Mouse (Mus musculus) embryonic facial prominence, embryonic 14.5 days (tissue): ENCODE data around the gene Plce1. TPM values are rescaled to one million over a fixed set of nuclear protein-coding genes. Genes with fewer than 3 reads are reported as not detected.

Experiments
- ATAC-seq: fragments of 200-750 bp; cut with Nextera tagmentation; 2 replicates; pipeline ENCODE4 v1.8.0; 2017; ENCODE audit warnings: low read depth, moderate number of reproducible peaks, moderate TSS enrichment
- DNase-seq: peaks from one replicate; pipeline ENCODE4 v3.0.0-alpha.2; 2015; ENCODE audit warnings: low spot score
- H3K27ac ChIP-seq: fragments of 300-500 bp; sonication (generic); replicated peaks from 2 replicates; pipeline ENCODE4 v1.5.1; 2014; ENCODE audit warnings: low read depth, mild to moderate bottlenecking, low read length, moderate library complexity
- H3K27me3 ChIP-seq: fragments of 300-500 bp; sonication (generic); replicated peaks from 2 replicates; pipeline ENCODE4 v1.6.1; 2014; ENCODE audit warnings: low read length; ENCODE audit not compliant: control insufficient read depth, insufficient read depth
- H3K36me3 ChIP-seq: fragments of 300-500 bp; sonication (generic); 2 replicates; pipeline ENCODE4 v1.6.1; 2014; ENCODE audit warnings: low read length, mixed read lengths; ENCODE audit not compliant: control insufficient read depth, insufficient read depth
- H3K4me1 ChIP-seq: fragments of 300-500 bp; sonication (generic); 2 replicates; pipeline ENCODE4 v1.6.1; 2014; ENCODE audit warnings: antibody characterized with exemption, low read length; ENCODE audit not compliant: control insufficient read depth, insufficient read depth
- H3K4me2 ChIP-seq: fragments of 300-500 bp; sonication (generic); 2 replicates; pipeline ENCODE4 v1.6.1; 2014; ENCODE audit warnings: low read depth, mild to moderate bottlenecking, low read length, moderate library complexity, mixed read lengths
- H3K4me3 ChIP-seq: fragments of 300-500 bp; sonication (generic); 2 replicates; pipeline ENCODE4 v1.5.1; 2014; ENCODE audit warnings: low read depth, mild to moderate bottlenecking, low read length
- H3K9ac ChIP-seq: fragments of 300-500 bp; sonication (generic); 2 replicates; pipeline ENCODE4 v1.6.1; 2014; ENCODE audit warnings: low read depth, mild to moderate bottlenecking, low read length, moderate library complexity, mixed read lengths
- H3K9me3 ChIP-seq: fragments of 300-500 bp; sonication (generic); 2 replicates; pipeline ENCODE4 v1.6.1; 2016; ENCODE audit warnings: low read length; ENCODE audit not compliant: control insufficient read depth
- WGBS: fragments of 180-500 bp; shearing (Covaris S2); extraction: QIAGEN DNeasy Blood & Tissue Kit; methylation state at CpG from one replicate; pipeline ENCODE4 v1.1.7; 2014; 5-methylcytosine and 5-hydroxymethylcytosine counted together
- polyA plus RNA-seq: library from polyadenylated mRNA; unstranded; fragments of >200 nt; fragmentation: Nextera tagmentation; extraction: Ambion mirVana; gene quantifications from 2 replicates; pipeline ENCODE4 v1.2.1, GENCODE M21; 2014

The Plce1 gene
- polyA plus RNA-seq, 1 experiment from 2014 or later: 10.8 TPM

DNA sequence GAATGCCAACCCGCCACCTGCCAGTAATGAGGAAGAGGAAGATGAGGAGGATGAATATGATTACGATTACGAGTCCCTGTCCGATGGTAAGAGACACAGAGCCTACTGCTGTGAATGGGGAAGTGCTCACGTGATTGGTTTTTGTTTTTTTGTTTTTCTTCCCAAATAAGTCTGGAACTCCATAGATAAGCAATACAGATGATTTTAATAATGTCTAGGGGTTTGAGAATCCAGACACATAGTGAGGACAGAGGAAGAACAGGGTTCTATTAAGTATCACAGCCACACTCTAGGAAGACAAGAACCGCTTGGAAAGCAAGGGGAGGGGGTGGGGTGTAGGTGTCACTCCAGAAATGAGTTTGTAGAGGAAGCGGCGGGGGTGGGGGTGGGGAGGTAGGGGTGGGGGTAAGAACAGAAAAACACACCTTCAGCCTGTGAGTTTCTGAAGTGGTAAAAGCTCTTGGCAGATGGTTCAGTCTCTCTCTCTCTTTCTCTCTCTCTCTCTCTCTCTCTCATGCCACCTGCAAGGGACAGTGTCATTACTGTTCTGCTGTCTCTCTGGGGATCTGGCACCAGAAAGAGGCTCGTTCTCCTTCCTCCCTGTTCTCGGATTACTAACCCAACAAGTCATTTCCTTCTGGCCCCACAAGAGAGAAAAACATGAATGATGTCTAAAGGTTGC lies 265.0 kb downstream of the Plce1 start:
- no peak overlapping the region for H3K4me2 ChIP-seq
- no peaks in the 10 kb centered on the region for H3K27me3 ChIP-seq
- H3K27ac ChIP-seq: no peak overlapping the region; the same call in 1 of the 2 replicates
- no peak overlapping the region for H3K9ac ChIP-seq
- H3K9me3 ChIP-seq: no peaks in the 10 kb centered on the region
- 49% methylated on average over 10 of the region's 10 CpGs for WGBS
- ATAC-seq (0 out of 2 replicates have a peak, but pooled peaks have one; percentile 12), DNase-seq (peak; percentile 32)
- H3K36me3 ChIP-seq: no peaks in the 10 kb centered on the region
- no peak overlapping the region for H3K4me3 ChIP-seq
- H3K4me1 ChIP-seq: peaks cover 26% of the 10 kb centered on the region

DNA sequence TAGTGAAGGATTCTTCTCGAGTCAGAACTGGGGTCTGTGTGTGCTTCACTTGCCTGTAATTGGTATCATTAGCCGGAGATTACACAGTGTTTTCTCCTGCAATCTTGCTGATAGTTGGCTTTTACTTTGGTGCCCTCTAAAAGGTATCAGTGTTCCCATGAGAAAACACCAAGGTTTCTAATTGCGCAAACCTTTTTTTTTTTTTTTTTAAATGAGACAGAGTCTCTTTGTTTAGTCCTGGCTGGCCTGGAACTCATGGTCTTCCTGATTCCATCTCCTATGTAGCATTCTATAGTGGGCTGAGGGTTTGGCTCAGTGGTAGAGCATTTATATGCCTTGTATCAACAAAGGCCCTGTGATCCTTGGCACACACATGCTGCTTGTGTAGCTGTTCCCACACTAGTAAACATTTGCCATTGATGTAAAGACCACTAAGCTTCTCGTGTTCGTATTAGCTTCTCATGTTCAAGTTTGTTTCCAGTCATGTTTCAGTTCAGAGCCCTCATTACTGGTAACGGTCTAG lies 265.6 kb downstream of the Plce1 start:
- DNase-seq (peak; percentile 68), ATAC-seq (peak; percentile 75; the same call in 1 of the 2 replicates)
- H3K4me3 ChIP-seq: no peak overlapping the region
- no peak overlapping the region; the same call in 1 of the 2 replicates for H3K27ac ChIP-seq
- no peak overlapping the region for H3K4me2 ChIP-seq
- no peak overlapping the region for H3K9ac ChIP-seq
- peaks cover 26% of the 10 kb centered on the region for H3K4me1 ChIP-seq
- H3K36me3 ChIP-seq: no peaks in the 10 kb centered on the region
- no peaks in the 10 kb centered on the region for H3K9me3 ChIP-seq
- 37% methylated on average over 6 of the region's 6 CpGs for WGBS
- no peaks in the 10 kb centered on the region for H3K27me3 ChIP-seq

- Histone ChIP-seq H3K27ac (no peak overlapping the region), H3K9me3 (no peaks in the 10 kb centered on the region), H3K4me1 (peaks cover 16% of the 10 kb centered on the region), H3K4me3 (no peak overlapping the region), H3K9ac (no peak overlapping the region), H3K27me3 (no peaks in the 10 kb centered on the region), H3K4me2 (no peak overlapping the region), H3K36me3 (0 out of 2 replicates have a peak, but pooled peaks cover 3% of the 10 kb centered on the region)
- no peak for ATAC-seq
- 59% methylated on average over 4 of the region's 4 CpGs for WGBS
- DNase-seq: no peak
Measured at GRCm38 (mm10) chr19:38750192-38750591, 269.3 kb downstream of the Plce1 start.

- 79% methylated on average over 3 of the region's 3 CpGs for WGBS
- Histone ChIP-seq H3K9ac (no peak overlapping the region), H3K4me3 (no peak overlapping the region), H3K4me1 (peaks cover 6% of the 10 kb centered on the region; the same call in 1 of the 2 replicates), H3K36me3 (peaks cover 6% of the 10 kb centered on the region; the same call in 1 of the 2 replicates), H3K27ac (no peak overlapping the region), H3K27me3 (no peaks in the 10 kb centered on the region), H3K4me2 (no peak overlapping the region), H3K9me3 (no peaks in the 10 kb centered on the region)
- DNase-seq (no peak), ATAC-seq (no peak)
Measured at GRCm38 (mm10) chr19:38757161-38757560, 276.3 kb downstream of the Plce1 start.

- Histone ChIP-seq H3K4me2 (no peak overlapping the region), H3K9me3 (no peaks in the 10 kb centered on the region), H3K4me3 (no peak overlapping the region), H3K27ac (0 out of 2 replicates have a peak overlapping the region, but pooled peaks have one; percentile 30), H3K4me1 (peaks cover 6% of the 10 kb centered on the region; the same call in 1 of the 2 replicates), H3K9ac (no peak overlapping the region), H3K36me3 (peaks cover 6% of the 10 kb centered on the region; the same call in 1 of the 2 replicates), H3K27me3 (no peaks in the 10 kb centered on the region)
- WGBS: 54% methylated on average over 5 of the region's 5 CpGs
- DNase-seq (no peak), ATAC-seq (no peak)
Measured at GRCm38 (mm10) chr19:38758056-38758455, 277.1 kb downstream of the Plce1 start.

- DNase-seq (peak; percentile 64), ATAC-seq (peak; percentile 33; the same call in 1 of the 2 replicates)
- Histone ChIP-seq H3K36me3 (peaks cover 6% of the 10 kb centered on the region; the same call in 1 of the 2 replicates), H3K4me1 (peaks cover 6% of the 10 kb centered on the region; the same call in 1 of the 2 replicates), H3K4me2 (no peak overlapping the region), H3K4me3 (no peak overlapping the region), H3K9ac (no peak overlapping the region), H3K9me3 (no peaks in the 10 kb centered on the region), H3K27me3 (no peaks in the 10 kb centered on the region), H3K27ac (peak overlapping the region; percentile 30; the same call in 1 of the 2 replicates)
- WGBS: 48% methylated on average over 7 of the region's 7 CpGs
Measured at GRCm38 (mm10) chr19:38758685-38759472, 278.0 kb downstream of the Plce1 start.

- no peak overlapping the region for H3K9ac ChIP-seq
- 57% methylated on average over 3 of the region's 3 CpGs for WGBS
- no peaks in the 10 kb centered on the region for H3K9me3 ChIP-seq
- H3K27ac ChIP-seq: no peak overlapping the region
- no peak overlapping the region for H3K4me2 ChIP-seq
- H3K4me1 ChIP-seq: peaks cover 6% of the 10 kb centered on the region; the same call in 1 of the 2 replicates
- ATAC-seq (no peak), DNase-seq (no peak)
- H3K4me3 ChIP-seq: no peak overlapping the region
- H3K36me3 ChIP-seq: peaks cover 6% of the 10 kb centered on the region; the same call in 1 of the 2 replicates
- no peaks in the 10 kb centered on the region for H3K27me3 ChIP-seq
Measured at GRCm38 (mm10) chr19:38760441-38760840, 279.5 kb downstream of the Plce1 start.

- no peak overlapping the region for H3K27ac ChIP-seq
- H3K9me3 ChIP-seq: no peaks in the 10 kb centered on the region
- WGBS: 69% methylated on average over 2 of the region's 2 CpGs
Measured at GRCm38 (mm10) chr19:38766306-38766705, 285.4 kb downstream of the Plce1 start.

More at GRCm38 (mm10) chr19:38766306-38766705, 285.4 kb downstream of the Plce1 start:
- Histone ChIP-seq H3K4me2 (no peak overlapping the region), H3K4me3 (no peak overlapping the region), H3K36me3 (no peaks in the 10 kb centered on the region), H3K4me1 (no peaks in the 10 kb centered on the region), H3K9ac (no peak overlapping the region), H3K27me3 (no peaks in the 10 kb centered on the region)
- no peak for ATAC-seq
- DNase-seq: no peak
